Mouse (Mus musculus): ENCODE data around the gene Rab7b.

DNA sequence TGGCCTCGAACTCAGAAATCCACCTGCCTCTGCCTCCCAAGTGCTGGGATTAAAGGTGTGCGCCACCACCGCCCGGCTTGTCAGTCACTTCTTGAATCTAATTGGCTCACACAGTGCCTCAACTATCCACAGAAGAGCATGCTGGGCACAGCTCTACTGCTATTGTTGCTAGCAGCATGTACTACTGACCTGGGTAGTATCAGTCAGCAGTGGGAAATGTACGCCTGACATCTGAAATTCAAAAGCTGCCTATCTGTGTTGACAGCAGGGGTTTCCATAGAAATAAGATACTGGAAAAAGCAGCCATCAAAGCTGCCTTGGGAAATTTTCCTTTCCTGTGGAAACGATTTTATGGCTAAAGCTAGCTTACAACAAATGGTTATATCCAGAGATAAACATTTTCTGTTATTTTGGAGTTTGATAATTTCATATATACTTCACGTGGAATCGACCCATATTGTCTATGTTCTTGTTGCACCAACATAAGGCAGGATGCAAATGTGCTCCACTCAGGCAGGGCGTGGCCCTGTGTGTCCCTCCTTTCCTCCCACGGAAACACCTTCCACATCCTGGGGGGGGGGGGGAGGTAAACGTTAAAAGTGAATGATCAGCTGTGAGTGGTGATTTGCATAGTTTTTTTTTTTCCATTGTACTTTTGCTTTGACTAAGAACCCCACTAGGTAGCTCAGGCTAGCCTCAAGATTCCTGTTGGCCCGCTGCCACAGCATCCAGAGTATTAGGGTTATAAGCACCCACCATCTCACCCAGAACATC, 35.6 kb upstream of the Rab7b start:
- TF ChIP-seq CTCF (IDR thresholded peaks at IDR 0.05; ENCODE audit: low read depth) (no peak), EP300 (IDR thresholded peaks at IDR 0.05; ENCODE audit: low read depth) (no peak)

Data from heart, postnatal 0 days (tissue).